Mouse (Mus musculus): ENCODE results near the gene Zbbx.
A peak's percentile ranks its signal among the peaks of the same experiment; 100 is the strongest.

The Zbbx gene

GRCm38 (mm10) chr3:75164838-75165496 lies at the start of gene Zbbx:
TSS of gene Zbbx (minus strand) at chr3:75165034.
- DNase-seq: no peak

GRCm38 (mm10) chr3:75202808-75203503 lies 38.1 kb upstream of the Zbbx start:
- peak; percentile 32 for DNase-seq

- no peak for DNase-seq
Observed at GRCm38 (mm10) chr3:75182606-75183005, 17.8 kb upstream of the Zbbx start.

GRCm38 (mm10) chr3:75141876-75142275 lies 23.0 kb downstream of the Zbbx start:
- DNase-seq: no peak

- DNase-seq: peak; percentile 75
Observed at GRCm38 (mm10) chr3:75104867-75105266, 60.0 kb downstream of the Zbbx start.

GRCm38 (mm10) chr3:75085762-75086161 lies 79.1 kb downstream of the Zbbx start:
- no peak for DNase-seq

GRCm38 (mm10) chr3:75078906-75079305 lies 85.9 kb downstream of the Zbbx start:
- peak; percentile 17 for DNase-seq

- DNase-seq: no peak
Observed at GRCm38 (mm10) chr3:75009701-75010100, 155.1 kb downstream of the Zbbx start.

Data from cerebellum, adult 9-10 months (tissue).